Mouse (Mus musculus): ENCODE data around the gene Disp2. TPM values are rescaled to one million over a fixed set of nuclear protein-coding genes. Genes with fewer than 3 reads are reported as not detected.

Disp2 gene
- polyA plus RNA-seq, 1 experiment, result not detected

- H3K4me1 ChIP-seq (ENCODE audit: control insufficient read depth), result peaks cover 47% of the 10 kb centered on the region
- H3K9me3 ChIP-seq (ENCODE audit: control insufficient read depth, low read length), result no peaks in the 10 kb centered on the region
- peak overlapping the region; percentile 37 for H3K4me3 ChIP-seq (replicated peaks)
- TF ChIP-seq TAL1 (IDR thresholded peaks at IDR 0.05; ENCODE audit: low read length) (no peak), GATA1 (IDR thresholded peaks at IDR 0.05; ENCODE audit: low read length) (no peak)
- peaks cover 3% of the 10 kb centered on the region for H3K27me3 ChIP-seq (ENCODE audit: control insufficient read depth)
- H3K36me3 ChIP-seq (ENCODE audit: control insufficient read depth), result no peaks in the 10 kb centered on the region
These were observed 11.3 kb downstream of the Disp2 start for GRCm38 (mm10) chr2:118790551-118791525.

- peaks cover 3% of the 10 kb centered on the region for H3K27me3 ChIP-seq (ENCODE audit: control insufficient read depth)
These were observed 12.2 kb downstream of the Disp2 start for GRCm38 (mm10) chr2:118791591-118792258.

GRCm38 (mm10) chr2:118792259-118792613 lies 12.7 kb downstream of the Disp2 start:
- Histone ChIP-seq H3K4me3 (replicated peaks) (no peak overlapping the region), H3K27me3 (ENCODE audit: control insufficient read depth) (peaks cover 3% of the 10 kb centered on the region)

More at GRCm38 (mm10) chr2:118791591-118792258, 12.2 kb downstream of the Disp2 start:
- no peak for TF ChIP-seq TAL1 (IDR thresholded peaks at IDR 0.05; ENCODE audit: low read length)
- no peak for TF ChIP-seq GATA1 (IDR thresholded peaks at IDR 0.05; ENCODE audit: low read length)
- Histone ChIP-seq H3K4me1 (ENCODE audit: control insufficient read depth) (peaks cover 42% of the 10 kb centered on the region), H3K4me3 (replicated peaks) (peak overlapping the region; percentile 15), H3K9me3 (ENCODE audit: control insufficient read depth, low read length) (no peaks in the 10 kb centered on the region), H3K36me3 (ENCODE audit: control insufficient read depth) (no peaks in the 10 kb centered on the region)

GRCm38 (mm10) chr2:118793636-118794035 lies 14.1 kb downstream of the Disp2 start:
- no peaks in the 10 kb centered on the region; the same call in 1 of the 2 replicates for H3K9me3 ChIP-seq (ENCODE audit: control insufficient read depth, low read length)
- H3K4me1 ChIP-seq (ENCODE audit: control insufficient read depth), result peaks cover 38% of the 10 kb centered on the region
- no peaks in the 10 kb centered on the region for H3K36me3 ChIP-seq (ENCODE audit: control insufficient read depth)
- TF ChIP-seq TAL1 (IDR thresholded peaks at IDR 0.05; ENCODE audit: low read length) (no peak), GATA1 (IDR thresholded peaks at IDR 0.05; ENCODE audit: low read length) (no peak)
- H3K27me3 ChIP-seq (ENCODE audit: control insufficient read depth), result peaks cover 3% of the 10 kb centered on the region
- H3K4me3 ChIP-seq (replicated peaks), result no peak overlapping the region

More at GRCm38 (mm10) chr2:118792259-118792613, 12.7 kb downstream of the Disp2 start:
- Histone ChIP-seq H3K9me3 (ENCODE audit: control insufficient read depth, low read length) (no peaks in the 10 kb centered on the region), H3K4me1 (ENCODE audit: control insufficient read depth) (peaks cover 38% of the 10 kb centered on the region), H3K36me3 (ENCODE audit: control insufficient read depth) (no peaks in the 10 kb centered on the region)
- no peak for TF ChIP-seq TAL1 (IDR thresholded peaks at IDR 0.05; ENCODE audit: low read length)
- no peak for TF ChIP-seq GATA1 (IDR thresholded peaks at IDR 0.05; ENCODE audit: low read length)

GRCm38 (mm10) chr2:118802542-118803118 lies 23.1 kb downstream of the Disp2 start:
- TF ChIP-seq TAL1 (IDR thresholded peaks at IDR 0.05; ENCODE audit: low read length) (no peak), GATA1 (IDR thresholded peaks at IDR 0.05; ENCODE audit: low read length) (no peak)
- Histone ChIP-seq H3K9me3 (ENCODE audit: control insufficient read depth, low read length) (no peaks in the 10 kb centered on the region; the same call in 1 of the 2 replicates), H3K36me3 (ENCODE audit: control insufficient read depth) (no peaks in the 10 kb centered on the region), H3K27me3 (ENCODE audit: control insufficient read depth) (no peaks in the 10 kb centered on the region; the same call in 1 of the 2 replicates), H3K4me3 (replicated peaks) (peak overlapping the region; percentile 56), H3K4me1 (ENCODE audit: control insufficient read depth) (peaks cover 63% of the 10 kb centered on the region)

- H3K27me3 ChIP-seq (ENCODE audit: control insufficient read depth), result no peaks in the 10 kb centered on the region; the same call in 1 of the 2 replicates
- H3K4me1 ChIP-seq (ENCODE audit: control insufficient read depth), result peaks cover 62% of the 10 kb centered on the region
- H3K9me3 ChIP-seq (ENCODE audit: control insufficient read depth, low read length), result no peaks in the 10 kb centered on the region
- no peaks in the 10 kb centered on the region for H3K36me3 ChIP-seq (ENCODE audit: control insufficient read depth)
- H3K4me3 ChIP-seq (replicated peaks), result no peak overlapping the region
- TF ChIP-seq TAL1 (IDR thresholded peaks at IDR 0.05; ENCODE audit: low read length), result no peak
- no peak for TF ChIP-seq GATA1 (IDR thresholded peaks at IDR 0.05; ENCODE audit: low read length)
These were observed 25.0 kb downstream of the Disp2 start for GRCm38 (mm10) chr2:118804474-118804873.

- H3K27me3 ChIP-seq (ENCODE audit: control insufficient read depth), result no peaks in the 10 kb centered on the region; the same call in 1 of the 2 replicates
- no peaks in the 10 kb centered on the region for H3K9me3 ChIP-seq (ENCODE audit: control insufficient read depth, low read length)
- peaks cover 62% of the 10 kb centered on the region for H3K4me1 ChIP-seq (ENCODE audit: control insufficient read depth)
- no peak for TF ChIP-seq GATA1 (IDR thresholded peaks at IDR 0.05; ENCODE audit: low read length)
- TF ChIP-seq TAL1 (IDR thresholded peaks at IDR 0.05; ENCODE audit: low read length), result no peak
- H3K4me3 ChIP-seq (replicated peaks), result no peak overlapping the region
- no peaks in the 10 kb centered on the region for H3K36me3 ChIP-seq (ENCODE audit: control insufficient read depth)
These were observed 25.6 kb downstream of the Disp2 start for GRCm38 (mm10) chr2:118805137-118805536.

- Histone ChIP-seq H3K36me3 (ENCODE audit: control insufficient read depth) (no peaks in the 10 kb centered on the region), H3K9me3 (ENCODE audit: control insufficient read depth, low read length) (no peaks in the 10 kb centered on the region), H3K4me1 (ENCODE audit: control insufficient read depth) (peaks cover 57% of the 10 kb centered on the region), H3K27me3 (ENCODE audit: control insufficient read depth) (peaks cover 3% of the 10 kb centered on the region), H3K4me3 (replicated peaks) (no peak overlapping the region)
- TF ChIP-seq GATA1 (IDR thresholded peaks at IDR 0.05; ENCODE audit: low read length) (no peak), TAL1 (IDR thresholded peaks at IDR 0.05; ENCODE audit: low read length) (no peak)
These were observed 26.2 kb downstream of the Disp2 start for GRCm38 (mm10) chr2:118805756-118806155.

All from erythroblast, embryonic 14.5 days (primary cell).